Mouse (Mus musculus) kidney, adult 9 months (tissue): ENCODE results near the gene Fgfr2.

Experiments used
- DNase-seq: peaks from one replicate; pipeline ENCODE4 v3.0.0; 2022

Gene Fgfr2

GRCm38 (mm10) chr7:132930850-132931559, 192.1 kb downstream of the Fgfr2 start, which contains the start of gene Zranb1:
Gene Zranb1 (plus strand): TSS chr7:132931142.
- DNase-seq, result peak; percentile 99

GRCm38 (mm10) chr7:132930055-132930454, 193.1 kb downstream of the Fgfr2 start:
- peak; percentile 18 for DNase-seq

- no peak for DNase-seq
Observed at GRCm38 (mm10) chr7:132927201-132927600, 195.9 kb downstream of the Fgfr2 start.

- peak; percentile 50 for DNase-seq
Observed at GRCm38 (mm10) chr7:132925227-132925626, 197.9 kb downstream of the Fgfr2 start.

- DNase-seq, result no peak
Observed at GRCm38 (mm10) chr7:132921971-132922370, 201.2 kb downstream of the Fgfr2 start.

GRCm38 (mm10) chr7:132903796-132904195, 219.4 kb downstream of the Fgfr2 start:
- DNase-seq, result no peak

GRCm38 (mm10) chr7:132900826-132901531, 222.2 kb downstream of the Fgfr2 start:
- no peak for DNase-seq

GRCm38 (mm10) chr7:132898234-132898633, 224.9 kb downstream of the Fgfr2 start:
- DNase-seq, result peak; percentile 52

GRCm38 (mm10) chr7:132897258-132897657, 225.9 kb downstream of the Fgfr2 start:
- DNase-seq, result no peak

- peak; percentile 69 for DNase-seq
Observed at GRCm38 (mm10) chr7:132896206-132896815, 226.8 kb downstream of the Fgfr2 start.

GRCm38 (mm10) chr7:132894841-132895555, 228.2 kb downstream of the Fgfr2 start:
- DNase-seq, result peak; percentile 34

- DNase-seq, result no peak
Observed at GRCm38 (mm10) chr7:132893336-132893735, 229.8 kb downstream of the Fgfr2 start.

GRCm38 (mm10) chr7:132892806-132893205, 230.3 kb downstream of the Fgfr2 start:
- DNase-seq, result no peak

- no peak for DNase-seq
Observed at GRCm38 (mm10) chr7:132892311-132892661, 230.9 kb downstream of the Fgfr2 start.

GRCm38 (mm10) chr7:132891561-132892310, 231.4 kb downstream of the Fgfr2 start:
- peak; percentile 46 for DNase-seq

- no peak for DNase-seq
Observed at GRCm38 (mm10) chr7:132890201-132890600, 232.9 kb downstream of the Fgfr2 start.

- no peak for DNase-seq
Observed at GRCm38 (mm10) chr7:132889691-132890090, 233.5 kb downstream of the Fgfr2 start.

GRCm38 (mm10) chr7:132888518-132889249, 234.5 kb downstream of the Fgfr2 start:
- DNase-seq, result no peak

GRCm38 (mm10) chr7:132888052-132888451, 235.1 kb downstream of the Fgfr2 start:
- no peak for DNase-seq

- no peak for DNase-seq
Observed at GRCm38 (mm10) chr7:132887019-132887804, 235.9 kb downstream of the Fgfr2 start.

GRCm38 (mm10) chr7:132884031-132884430, 239.1 kb downstream of the Fgfr2 start:
- no peak for DNase-seq
